Comparison of ENCODE assay signal across 8 mouse cellular contexts in the genomic region with DNA sequence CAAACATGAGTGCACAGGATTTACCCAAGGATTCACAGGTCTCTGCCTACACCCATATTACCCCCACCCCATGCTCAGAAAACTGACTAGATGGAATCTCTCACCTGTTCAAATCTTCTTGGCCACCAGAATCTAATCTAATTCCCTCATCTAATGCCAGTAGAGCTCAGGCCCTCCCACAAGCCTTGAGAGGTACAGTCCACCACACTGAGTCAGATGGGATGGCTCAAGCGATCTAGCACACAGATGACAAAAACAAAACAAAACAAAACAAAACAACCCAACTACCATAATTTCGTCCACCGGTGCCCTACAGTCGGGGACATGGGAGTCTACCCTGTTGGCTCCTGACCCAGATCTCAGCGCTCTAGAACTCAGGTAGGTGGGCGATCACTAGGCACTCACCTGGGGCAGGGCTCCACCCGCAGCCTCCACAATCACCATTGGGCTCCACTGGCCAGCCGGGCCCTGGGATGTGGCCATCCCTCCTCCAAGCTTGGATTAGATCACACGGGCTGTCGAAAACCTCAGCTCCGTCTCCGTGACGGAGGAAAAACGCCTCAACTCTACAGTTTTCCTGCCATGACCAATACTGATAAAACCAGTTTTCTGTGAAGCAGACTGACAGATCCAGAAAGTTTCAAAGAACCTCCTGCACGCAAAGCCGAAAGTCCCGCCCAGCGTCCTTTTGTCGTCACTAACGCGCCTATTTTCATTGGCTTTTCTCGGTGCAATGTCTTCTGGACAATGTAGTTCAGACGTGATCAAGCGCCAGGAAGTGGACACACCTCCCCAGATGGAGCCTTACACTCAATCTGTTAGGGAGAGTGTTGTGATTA. TPM values are rescaled to one million over a fixed set of nuclear protein-coding genes. Genes with fewer than 3 reads are reported as not detected.
DNase-seq lines count a peak whose midpoint lies in the region; ATAC-seq and TF ChIP-seq lines count a peak whose summit lies in the region.
"Not testable (repeated sequence)": the region's sequence is repeated elsewhere in the genome, so short reads cannot be mapped to it uniquely, and the experiment has no call there.

A gene (minus strand): TSS at position 686 of the 839 bp plus-strand sequence.

- H3K27me3 ChIP-seq in erythroblast, embryonic 14.5 days (ENCODE audit: control insufficient read depth); heart, postnatal 0 days (ENCODE audit: control insufficient read depth, insufficient read depth, low read length); kidney, postnatal 0 days (ENCODE audit: insufficient read depth, low read length); limb, embryonic 15.5 days; midbrain, embryonic 15.5 days (replicated peaks): not testable (repeated sequence)

- H3K36me3 ChIP-seq in erythroblast, embryonic 14.5 days (ENCODE audit: control insufficient read depth); heart, postnatal 0 days (replicated peaks; ENCODE audit: control insufficient read depth, insufficient read depth, low read length); kidney, postnatal 0 days (ENCODE audit: insufficient read depth, low read length); limb, embryonic 15.5 days: not testable (repeated sequence)
- H3K36me3 ChIP-seq in midbrain, embryonic 15.5 days (replicated peaks) = 0 out of 2 replicates have a peak, but pooled peaks cover 13% of the 10 kb centered on the region

- H3K9ac ChIP-seq in heart, postnatal 0 days (replicated peaks; ENCODE audit: low read depth, low read length) = peak within 1 kb of the TSS; percentile 45
- peak within 1 kb of the TSS; percentile 37; the same call in 1 of the 2 replicates for H3K9ac ChIP-seq in kidney, postnatal 0 days (ENCODE audit: low read depth, low read length)
- peak within 1 kb of the TSS; percentile 47 for H3K9ac ChIP-seq in limb, embryonic 15.5 days
- H3K9ac ChIP-seq in midbrain, embryonic 15.5 days = peak within 1 kb of the TSS; percentile 38

- not testable (repeated sequence) for H3K9me3 ChIP-seq in erythroblast, embryonic 14.5 days (ENCODE audit: control insufficient read depth, low read length); heart, postnatal 0 days (replicated peaks; ENCODE audit: control insufficient read depth, low read length); kidney, postnatal 0 days (replicated peaks; ENCODE audit: low read length); limb, embryonic 15.5 days; midbrain, embryonic 15.5 days

- under 1% methylated on average over 24 of the region's 24 CpGs for WGBS in heart, postnatal 0 days
- 2% methylated on average over 23 of the region's 24 CpGs for WGBS in kidney, postnatal 0 days
- under 1% methylated on average over 24 of the region's 24 CpGs for WGBS in limb, embryonic 15.5 days
- 1% methylated on average over 24 of the region's 24 CpGs for WGBS in midbrain, embryonic 15.5 days

- DNase-seq in A20 (ENCODE audit: low read depth, low spot score) = peak; percentile 44
- peak; percentile 82 for DNase-seq in brain, adult 2 months (ENCODE audit: low read depth, low spot score)
- DNase-seq in heart, postnatal 0 days (ENCODE audit: low spot score); kidney, postnatal 0 days (ENCODE audit: low spot score): not testable (repeated sequence)
- DNase-seq in spleen, postnatal 36 days (ENCODE audit: low spot score in 2 of 2) = peak; percentile 48 to 49

- not testable (repeated sequence) for ATAC-seq in heart, postnatal 0 days (ENCODE audit: insufficient read depth, low read depth); kidney, postnatal 0 days (replicated peaks; ENCODE audit: low FRiP score, low read depth); limb, embryonic 15.5 days (ENCODE audit: insufficient number of reproducible peaks, low FRiP score, low TSS enrichment, low read depth)
- ATAC-seq in midbrain, embryonic 15.5 days (replicated peaks) = peak; percentile 73

- H3K27ac ChIP-seq in heart, postnatal 0 days (ENCODE audit: low read depth); kidney, postnatal 0 days; midbrain, embryonic 15.5 days: not testable (repeated sequence)
- peak within 1 kb of the TSS; percentile 54 for H3K27ac ChIP-seq in limb, embryonic 15.5 days

- not testable (repeated sequence) for TF ChIP-seq EP300 in heart, postnatal 0 days (IDR thresholded peaks at IDR 0.05; ENCODE audit: low read depth)

- peak within 1 kb of the TSS; percentile 54 for H3K4me3 ChIP-seq in erythroblast, embryonic 14.5 days (replicated peaks)
- peak within 1 kb of the TSS; percentile 54 for H3K4me3 ChIP-seq in heart, postnatal 0 days (ENCODE audit: low read depth, low read length)
- peak within 1 kb of the TSS; percentile 42 for H3K4me3 ChIP-seq in kidney, postnatal 0 days (replicated peaks; ENCODE audit: low read depth, low read length)
- H3K4me3 ChIP-seq in limb, embryonic 15.5 days = peak within 1 kb of the TSS; percentile 52
- H3K4me3 ChIP-seq in midbrain, embryonic 15.5 days = peak within 1 kb of the TSS; percentile 50

- H3K4me1 ChIP-seq in erythroblast, embryonic 14.5 days (ENCODE audit: control insufficient read depth); heart, postnatal 0 days (ENCODE audit: control insufficient read depth, insufficient read depth); kidney, postnatal 0 days (replicated peaks; ENCODE audit: insufficient read depth, low read length); limb, embryonic 15.5 days; midbrain, embryonic 15.5 days: not testable (repeated sequence)

- peak within 1 kb of the TSS; percentile 57 for H3K4me2 ChIP-seq in heart, postnatal 0 days (ENCODE audit: low read depth, low read length)
- H3K4me2 ChIP-seq in kidney, postnatal 0 days (ENCODE audit: low read length) = peak within 1 kb of the TSS; percentile 53
- peak within 1 kb of the TSS; percentile 63 for H3K4me2 ChIP-seq in limb, embryonic 15.5 days
- peak within 1 kb of the TSS; percentile 69 for H3K4me2 ChIP-seq in midbrain, embryonic 15.5 days

- TF ChIP-seq CTCF in heart, postnatal 0 days (IDR thresholded peaks at IDR 0.05; ENCODE audit: low read depth); kidney, postnatal 0 days (IDR thresholded peaks at IDR 0.05; ENCODE audit: low read depth): not testable (repeated sequence)

RNA-seq across cellular contexts. Expression of the gene that starts here (rescaled TPM):
- not detected in 2 replicates for polyA plus RNA-seq in erythroblast, embryonic 14.5 days (2012)
- 2.2 and 2.4 TPM in 2 replicates for total RNA-seq in heart, postnatal 0 days (2014; rRNA removed; ENCODE audit: low replicate concordance)
- 2.3 and 2.8 TPM in 2 replicates for polyA plus RNA-seq in heart, postnatal 0 days (2015; fragmentation: Nextera tagmentation; extraction: Ambion mirVana)
- 5.0 and 5.4 TPM in 2 replicates for polyA plus RNA-seq in kidney, postnatal 0 days (2015; fragmentation: Nextera tagmentation; extraction: Ambion mirVana)
- 10.7 TPM in 2 replicates for polyA plus RNA-seq in limb, embryonic 15.5 days (2015; fragmentation: Nextera tagmentation; extraction: Ambion mirVana)
- 9.4 and 10.0 TPM in 2 replicates for polyA plus RNA-seq in midbrain, embryonic 15.5 days (2015; fragmentation: Nextera tagmentation; extraction: Ambion mirVana)
